10 mouse cellular contexts compared by ENCODE assay signal in the genomic region with DNA sequence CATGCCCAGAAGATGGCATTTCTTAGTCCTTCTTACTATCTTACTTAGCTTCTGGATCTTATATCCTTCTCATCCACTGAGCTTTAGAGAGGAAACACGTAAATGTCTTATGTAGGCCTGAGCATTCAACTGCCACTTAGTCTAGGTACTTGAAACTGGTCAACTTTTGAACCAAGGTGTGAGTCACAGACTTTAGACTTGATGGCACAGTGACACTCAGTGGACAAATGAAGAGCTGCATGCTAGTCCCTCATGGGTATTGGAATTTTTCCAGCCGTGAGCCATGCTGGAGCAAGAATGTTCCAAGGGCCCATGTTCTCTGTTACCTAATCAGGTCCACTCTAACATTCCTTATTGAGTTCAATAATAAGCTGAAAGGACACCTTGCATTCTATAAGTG. TPM values are rescaled to one million over a fixed set of nuclear protein-coding genes. Genes with fewer than 3 reads are reported as not detected.
DNase-seq lines count a peak whose midpoint lies in the region; ATAC-seq and TF ChIP-seq lines count a peak whose summit lies in the region.
"Had no signal": no experiment of that assay in that cellular context is flagged by ENCODE, and none has a peak within 500 bp of the region (broad histone marks: within the 10 kb centered on the region; RNA-seq: fewer than 3 reads in every experiment).

No protein-coding gene starts in this region.

- 50% methylated on average over 2 of the region's 2 CpGs for WGBS in limb, embryonic 11.5 days
- WGBS in limb, embryonic 10.5 days: 66% methylated on average over 2 of the region's 2 CpGs
- 9% methylated on average over 2 of the region's 2 CpGs for WGBS in bone marrow, adult 2 months

- no peaks in the 10 kb centered on the region for H3K4me1 ChIP-seq in limb, embryonic 11.5 days (ENCODE audit: control insufficient read depth, insufficient read depth, low read length)
- H3K4me1 ChIP-seq in limb, embryonic 10.5 days: no peaks in the 10 kb centered on the region
- H3K4me1 ChIP-seq in ES-Bruce4 (ENCODE audit: control insufficient read depth, insufficient read depth, low read length): peaks cover 1% of the 10 kb centered on the region
- no peaks in the 10 kb centered on the region for H3K4me1 ChIP-seq in bone marrow, adult 2 months (ENCODE audit: control insufficient read depth, insufficient read depth, low read length)
- H3K4me1 ChIP-seq: embryonic facial prominence, embryonic 12.5 days had no signal

- no peak for TF ChIP-seq EP300 in ES-Bruce4 (IDR thresholded peaks at IDR 0.05; ENCODE audit: insufficient read depth, low read depth, low read length)

- TF ChIP-seq POLR2A in ES-Bruce4 (IDR thresholded peaks at IDR 0.05; ENCODE audit: insufficient read depth, low read length): no peak
- no peak for TF ChIP-seq POLR2A in bone marrow, adult 2 months (IDR thresholded peaks at IDR 0.05; ENCODE audit: borderline replicate concordance, control insufficient read depth, low read depth, low read length)

- H3K27me3 ChIP-seq in limb, embryonic 11.5 days (ENCODE audit: control insufficient read depth, insufficient read depth, low read length): no peaks in the 10 kb centered on the region
- no peaks in the 10 kb centered on the region for H3K27me3 ChIP-seq in limb, embryonic 10.5 days (ENCODE audit: low read depth, poor library complexity, severe bottlenecking)
- no peaks in the 10 kb centered on the region for H3K27me3 ChIP-seq in ES-Bruce4 (ENCODE audit: control insufficient read depth, insufficient read depth, low read length, poor library complexity, severe bottlenecking)
- H3K27me3 ChIP-seq: embryonic facial prominence, embryonic 12.5 days had no signal

- ATAC-seq in limb, embryonic 11.5 days (ENCODE audit: insufficient number of reproducible peaks, low FRiP score, low TSS enrichment, low read depth): no peak
- peak; percentile 79 for ATAC-seq in granulocyte monocyte progenitor cell, adult 5-6 weeks (replicated peaks; ENCODE audit: poor library complexity, severe bottlenecking)
- no peak for ATAC-seq in activated CD4-positive, CD25-positive, alpha-beta regulatory T cell, adult 4 months

- peak; percentile 34 for DNase-seq in limb, embryonic 11.5 days (ENCODE audit: low spot score)
- no peak for DNase-seq in limb, embryonic 10.5 days (ENCODE audit: low spot score)
- peak; percentile 73 to 74 for DNase-seq in kidney, postnatal 4 days
- peak; percentile 93 for DNase-seq in lung, postnatal 36 days

- H3K4me2 ChIP-seq in limb, embryonic 11.5 days (ENCODE audit: low read depth, severe bottlenecking): no peak overlapping the region
- H3K4me2 ChIP-seq: embryonic facial prominence, embryonic 12.5 days had no signal

- no peak overlapping the region for H3K4me3 ChIP-seq in limb, embryonic 11.5 days (ENCODE audit: low read depth, low read length)
- H3K4me3 ChIP-seq in limb, embryonic 10.5 days: no peak overlapping the region
- H3K4me3 ChIP-seq in ES-Bruce4 (ENCODE audit: low read depth, low read length): no peak overlapping the region
- H3K4me3 ChIP-seq in bone marrow, adult 2 months (replicated peaks; ENCODE audit: control insufficient read depth, low read depth, low read length): no peak overlapping the region
- H3K4me3 ChIP-seq: embryonic facial prominence, embryonic 12.5 days had no signal

- no peaks in the 10 kb centered on the region for H3K9me3 ChIP-seq in limb, embryonic 11.5 days (ENCODE audit: control insufficient read depth, low read length)
- H3K9me3 ChIP-seq in limb, embryonic 10.5 days (replicated peaks): no peaks in the 10 kb centered on the region
- H3K9me3 ChIP-seq in ES-Bruce4 (replicated peaks; ENCODE audit: control insufficient read depth, insufficient read depth, low read length, poor library complexity, severe bottlenecking): no peaks in the 10 kb centered on the region
- H3K9me3 ChIP-seq: embryonic facial prominence, embryonic 12.5 days had no signal

- no peak overlapping the region for H3K9ac ChIP-seq in limb, embryonic 11.5 days (ENCODE audit: low read length)
- no peak overlapping the region for H3K9ac ChIP-seq in ES-Bruce4 (ENCODE audit: low read depth, poor library complexity, severe bottlenecking)
- H3K9ac ChIP-seq: embryonic facial prominence, embryonic 12.5 days had no signal

- peak; percentile 29 for TF ChIP-seq CTCF in ES-Bruce4 (IDR thresholded peaks at IDR 0.05; ENCODE audit: low read depth, low read length)
- TF ChIP-seq CTCF in bone marrow, adult 2 months (IDR thresholded peaks at IDR 0.05; ENCODE audit: control insufficient read depth, insufficient read depth, low read length): peak; percentile 35

- H3K36me3 ChIP-seq in limb, embryonic 11.5 days (ENCODE audit: control insufficient read depth, insufficient read depth, low read length): peaks cover 3% of the 10 kb centered on the region; the same call in 1 of the 2 replicates
- peaks cover 50% of the 10 kb centered on the region for H3K36me3 ChIP-seq in limb, embryonic 10.5 days
- H3K36me3 ChIP-seq in ES-Bruce4 (ENCODE audit: control insufficient read depth, insufficient read depth, low read length, poor library complexity, severe bottlenecking): no peaks in the 10 kb centered on the region

- H3K27ac ChIP-seq in limb, embryonic 11.5 days (replicated peaks; ENCODE audit: low read depth, low read length): no peak overlapping the region
- H3K27ac ChIP-seq in limb, embryonic 10.5 days: no peak overlapping the region
- no peak overlapping the region for H3K27ac ChIP-seq in ES-Bruce4 (ENCODE audit: insufficient read depth, low read length)
- no peak overlapping the region for H3K27ac ChIP-seq in bone marrow, adult 2 months (ENCODE audit: control insufficient read depth, insufficient read depth, low read depth, low read length, poor library complexity)
- H3K27ac ChIP-seq: embryonic facial prominence, embryonic 12.5 days; macrophage had no signal

RNA-seq across cellular contexts. Expression of a gene that starts 13.0 kb away (rescaled TPM):
- polyA plus RNA-seq in limb, embryonic 11.5 days (2014; fragmentation: Nextera tagmentation; extraction: Ambion mirVana): 14.2 and 18.7 TPM in 2 replicates
- 27.8 and 29.4 TPM in 2 replicates for polyA plus RNA-seq in limb, embryonic 10.5 days (2016; fragmentation: Nextera tagmentation; extraction: Ambion mirVana)
- 104 and 111 TPM in 2 replicates for polyA plus RNA-seq in ES-Bruce4 (2011; ENCODE audit: insufficient read depth, insufficient read length, low read depth, missing spikeins)
- 21.1 and 30.2 TPM in 2 replicates for polyA plus RNA-seq in bone marrow, adult 2 months (2011; ENCODE audit: insufficient read depth, insufficient read length, low replicate concordance, missing spikeins)
- 58.4 and 62.3 TPM in 2 replicates for total RNA-seq in granulocyte monocyte progenitor cell, adult 5-6 weeks (2014; fragmentation: Nextera tagmentation)
- 75.4 and 85.1 TPM in 2 replicates for total RNA-seq in granulocyte monocyte progenitor cell, adult 5-6 weeks (2017)
- 10 to 100 TPM; 10.1 to 11.5 TPM for polyA plus RNA-seq in activated CD4-positive, CD25-positive, alpha-beta regulatory T cell, adult 4 months (2017; shearing (Covaris generic))

RNA-seq across cellular contexts. Expression of a gene that starts 49.0 kb away (rescaled TPM):
- 5.7 and 6.7 TPM in 2 replicates for polyA plus RNA-seq in limb, embryonic 11.5 days (2014; fragmentation: Nextera tagmentation; extraction: Ambion mirVana)
- polyA plus RNA-seq in limb, embryonic 10.5 days (2016; fragmentation: Nextera tagmentation; extraction: Ambion mirVana): 3.0 and 3.5 TPM in 2 replicates
- polyA plus RNA-seq in ES-Bruce4 (2011; ENCODE audit: insufficient read depth, insufficient read length, low read depth, missing spikeins): 30.9 and 37.9 TPM in 2 replicates
- 12.8 and 22.8 TPM in 2 replicates for polyA plus RNA-seq in bone marrow, adult 2 months (2011; ENCODE audit: insufficient read depth, insufficient read length, low replicate concordance, missing spikeins)
- total RNA-seq in granulocyte monocyte progenitor cell, adult 5-6 weeks (2014; fragmentation: Nextera tagmentation): 29.0 and 34.6 TPM in 2 replicates
- total RNA-seq in granulocyte monocyte progenitor cell, adult 5-6 weeks (2017): 43.6 and 43.7 TPM in 2 replicates
- 10 to 100 TPM; 13.2 to 15.8 TPM for polyA plus RNA-seq in activated CD4-positive, CD25-positive, alpha-beta regulatory T cell, adult 4 months (2017; shearing (Covaris generic))
